Mouse (Mus musculus) macrophage (primary cell): ENCODE data around the gene Bptf. TPM values are rescaled to one million over a fixed set of nuclear protein-coding genes. Genes with fewer than 3 reads are reported as not detected.
"Not testable (repeated sequence)": the region's sequence is repeated elsewhere in the genome, so short reads cannot be mapped to it uniquely, and the experiment has no call there.

ENCODE experiments used
- H3K27ac ChIP-seq: fragments of 350-480 bp; formaldehyde crosslinking; 2 replicates; pipeline ENCODE4 v1.9.0; 2021
- H3K36me3 ChIP-seq: fragments of 350-480 bp; formaldehyde crosslinking; 2 replicates; pipeline ENCODE4 v1.9.0; 2021; ENCODE audit errors: inconsistent target
- H3K4me3 ChIP-seq: fragments of 350-480 bp; formaldehyde crosslinking; 2 replicates; pipeline ENCODE4 v1.9.0; 2021; ENCODE audit errors: inconsistent target
- H3K79me2 ChIP-seq: fragments of 350-480 bp; formaldehyde crosslinking; 2 replicates; pipeline ENCODE4 v1.9.0; 2021; ENCODE audit errors: inconsistent target
- whole genome bisulfite sequencing: methylation state at CpG from one replicate; pipeline ENCODE4 v1.1.7; 2026; ENCODE audit warnings: inconsistent platforms; ENCODE audit not compliant: missing documents; 5-methylcytosine and 5-hydroxymethylcytosine counted together
- polyA plus RNA-seq: library from polyadenylated mRNA; stranded (reverse); fragments of 250-400 nt; gene quantifications from 3 replicates; pipeline ENCODE4 v1.2.4, GENCODE M21; 2018; ENCODE audit warnings: inconsistent platforms
- total RNA-seq, 78 experiments: library from RNA; depleted of rRNA; stranded (reverse); fragments of 250-400 nt; gene quantifications; 1 replicate in 9 of 78; 2 replicates in 24 of 78; 3 replicates in 43 of 78; 4 replicates in 2 of 78; pipeline ENCODE4 v1.2.4; 2018; ENCODE audit warnings: inconsistent platforms in 56 of 78

The Bptf gene
- total RNA-seq (2018; cell fraction: chromatin; rRNA removed), result 100 to 1,000 TPM in 17 of 26 experiments, 10 to 100 TPM in 9; 49.0 to 178 (median 127) TPM
- total RNA-seq (2018; cell fraction: cytosol; rRNA removed), result 10 to 100 TPM; 23.2 to 45.5 (median 34.7) TPM
- 100 to 1,000 TPM in 6 of 26 experiments, 10 to 100 TPM in 20; 48.0 to 114 (median 81.7) TPM for total RNA-seq (2018; cell fraction: nucleus; rRNA removed)
- 25.0 to 37.1 TPM (median 25.6 TPM) in 3 replicates for polyA plus RNA-seq

DNA sequence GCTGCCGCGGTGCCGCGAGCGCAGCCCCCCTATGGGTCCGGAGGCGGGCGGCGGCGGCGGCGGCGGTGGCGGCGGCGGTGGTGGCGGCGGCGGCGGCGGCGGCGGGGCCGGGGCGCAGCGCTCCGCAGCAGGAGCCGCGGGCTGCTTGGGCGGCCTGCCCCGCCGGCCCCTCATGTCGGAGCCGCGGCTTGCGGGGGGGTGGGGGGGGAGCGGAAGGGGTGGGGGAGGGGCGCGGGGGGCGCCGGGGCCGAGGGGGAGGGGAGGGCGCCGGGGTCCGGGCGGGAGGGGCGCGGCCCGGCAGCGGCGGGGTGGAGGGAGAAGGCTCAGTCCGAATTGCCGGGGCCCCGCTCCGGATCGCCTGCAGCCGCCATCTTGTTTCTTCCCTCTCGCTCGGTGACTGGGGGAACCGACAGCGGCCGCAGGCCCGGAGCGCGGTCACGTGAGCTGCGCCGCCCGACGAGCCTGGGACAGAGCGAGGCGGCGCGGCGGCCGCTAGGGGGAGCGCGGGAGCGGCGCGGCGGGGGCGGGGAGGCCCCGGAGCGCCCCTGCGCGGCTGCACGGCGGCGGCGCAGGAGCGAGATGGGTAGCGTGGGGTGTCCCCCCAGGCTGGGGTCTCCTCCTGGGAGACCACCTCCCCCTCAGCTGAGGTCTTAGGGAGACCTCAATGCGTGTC lies at the start of gene Bptf:
Gene Bptf, minus strand, starts transcription at position 379 of the 673 bp plus-strand sequence.
- Histone ChIP-seq H3K4me3 (peak within 1 kb of the TSS; percentile 84), H3K36me3 (no peaks in the 10 kb centered on the region), H3K27ac (peak within 1 kb of the TSS; percentile 72), H3K79me2 (peaks cover 44% of the 10 kb centered on the region)
- 2% methylated on average over 48 of the region's 94 CpGs for WGBS

DNA sequence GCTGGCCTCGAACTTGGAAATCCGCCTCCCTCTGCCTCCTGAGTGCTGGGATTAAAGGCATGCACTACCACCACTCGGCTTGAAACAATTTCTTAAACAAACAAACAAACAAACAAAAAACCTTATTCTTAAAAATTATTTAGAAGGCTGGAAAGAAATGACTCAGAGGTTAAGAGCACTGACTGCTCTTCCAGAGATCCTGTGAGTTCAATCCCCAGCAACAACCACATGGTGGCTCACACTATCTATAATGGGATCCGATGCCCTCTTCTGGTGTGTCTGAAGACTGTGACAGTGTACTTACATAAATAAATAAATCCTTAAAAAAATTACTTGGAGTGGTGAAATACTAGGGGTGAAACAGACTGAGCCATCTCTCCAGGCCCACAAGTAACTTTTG lies 29.3 kb upstream of the Bptf start:
- 98% methylated on average over 4 of the region's 4 CpGs for WGBS
- H3K4me3 ChIP-seq, result no peak overlapping the region

DNA sequence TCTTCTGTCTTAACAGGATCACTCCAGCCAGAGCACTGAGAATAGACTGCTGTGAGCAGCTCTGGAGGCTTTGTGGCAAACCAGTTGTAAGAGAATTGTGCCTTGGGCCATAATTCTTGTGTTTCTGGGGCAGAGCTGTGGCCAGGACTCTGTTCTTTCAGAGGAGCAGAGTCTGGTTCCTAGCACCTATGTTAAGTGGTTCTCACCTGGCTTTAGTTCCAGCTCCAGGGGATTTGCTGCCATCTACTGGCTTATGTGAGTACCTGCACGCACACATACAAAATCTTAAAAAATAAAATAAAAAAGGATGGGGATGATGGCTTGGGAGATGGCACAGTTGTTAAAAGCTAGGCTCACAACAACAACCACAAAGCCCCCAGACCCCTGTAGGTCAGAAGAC lies 27.1 kb upstream of the Bptf start:
- WGBS, result 80% methylated on average over 1 of the region's 1 CpGs
- no peaks in the 10 kb centered on the region for H3K79me2 ChIP-seq
- no peaks in the 10 kb centered on the region for H3K36me3 ChIP-seq
- H3K27ac ChIP-seq, result no peak overlapping the region
- H3K4me3 ChIP-seq, result no peak overlapping the region

More for the DNA sequence above, 29.3 kb upstream of the Bptf start:
- Histone ChIP-seq H3K79me2 (no peaks in the 10 kb centered on the region), H3K36me3 (no peaks in the 10 kb centered on the region), H3K27ac (no peak overlapping the region)

DNA sequence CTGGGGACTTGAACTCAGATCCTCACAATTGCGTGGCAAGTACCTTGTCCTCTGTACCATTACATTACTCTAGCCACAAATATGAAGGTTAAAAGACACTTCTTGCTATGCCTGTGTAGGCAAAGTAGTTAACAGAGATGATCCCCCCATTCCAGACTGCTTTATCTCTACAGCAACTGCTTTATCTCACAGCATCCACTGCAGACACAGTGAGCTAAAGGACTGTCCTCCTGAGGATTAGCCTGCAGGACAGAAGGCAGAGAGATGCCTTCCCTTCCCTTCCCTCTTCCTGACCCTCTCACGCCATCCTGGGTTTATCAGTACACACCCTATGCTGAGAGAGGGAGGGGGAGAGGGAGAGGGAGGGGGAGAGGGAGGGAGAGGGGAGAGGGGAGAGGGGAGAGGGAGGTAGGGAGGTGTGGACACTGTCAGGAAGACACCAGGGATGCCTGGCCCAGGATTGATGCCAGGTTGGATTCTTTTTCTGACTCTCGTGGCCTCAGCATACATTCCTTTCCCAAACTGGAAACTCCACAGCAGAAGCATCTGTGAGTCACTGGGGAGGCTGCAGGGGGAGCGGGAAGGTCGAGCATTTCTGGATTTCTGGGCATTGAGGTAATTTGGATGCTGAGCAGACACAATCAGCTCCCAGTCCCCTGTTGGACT lies 25.2 kb upstream of the Bptf start:
- H3K36me3 ChIP-seq, result no peaks in the 10 kb centered on the region
- no peak overlapping the region for H3K27ac ChIP-seq
- no peak overlapping the region for H3K4me3 ChIP-seq
- H3K79me2 ChIP-seq, result no peaks in the 10 kb centered on the region
- WGBS, result 76% methylated on average over 4 of the region's 5 CpGs

DNA sequence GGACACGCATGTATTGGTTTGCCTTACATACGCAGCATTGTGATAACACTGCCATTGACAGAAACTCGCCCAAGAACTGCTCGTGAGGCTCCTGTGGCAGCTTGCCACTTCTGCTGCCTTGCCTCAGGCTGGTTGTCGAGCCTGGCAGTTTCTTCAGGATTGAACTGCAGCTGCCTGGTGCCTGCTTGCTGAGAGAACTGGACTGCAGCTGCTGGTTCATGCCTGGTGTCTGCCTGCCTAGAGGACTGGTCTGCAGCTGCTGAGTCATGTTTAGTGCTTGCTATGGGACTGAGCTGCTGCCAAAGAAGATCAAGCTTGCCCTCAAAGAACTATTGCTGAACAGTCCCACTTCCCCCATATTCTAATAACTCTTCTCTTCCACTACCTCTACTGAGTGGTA lies 23.4 kb upstream of the Bptf start:
- no peak overlapping the region for H3K4me3 ChIP-seq
- no peaks in the 10 kb centered on the region for H3K79me2 ChIP-seq
- H3K27ac ChIP-seq, result no peak overlapping the region
- no peaks in the 10 kb centered on the region for H3K36me3 ChIP-seq
- WGBS, result 95% methylated on average over 5 of the region's 5 CpGs

DNA sequence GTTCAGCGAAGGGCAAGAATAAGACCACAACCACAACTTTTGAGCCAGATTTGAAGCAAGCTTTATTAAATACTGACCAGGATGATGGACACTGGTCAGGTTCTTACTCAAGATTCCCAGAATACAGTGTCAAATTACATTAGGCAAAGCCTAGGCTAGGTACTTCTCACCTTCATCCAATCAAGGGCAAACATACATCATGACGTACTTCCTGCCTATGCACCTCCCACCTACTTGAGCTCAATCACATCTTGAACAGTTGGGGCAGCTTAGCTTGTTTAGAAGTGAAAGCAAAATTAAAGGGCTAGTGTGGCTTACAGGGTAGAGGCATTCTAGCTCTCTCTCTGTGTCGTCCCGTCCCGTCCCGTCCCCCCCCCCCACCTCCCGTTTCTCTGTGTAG lies 22.5 kb upstream of the Bptf start:
- Histone ChIP-seq H3K79me2 (no peaks in the 10 kb centered on the region), H3K27ac (no peak overlapping the region), H3K36me3 (no peaks in the 10 kb centered on the region), H3K4me3 (no peak overlapping the region)
- WGBS, result 98% methylated on average over 5 of the region's 7 CpGs

DNA sequence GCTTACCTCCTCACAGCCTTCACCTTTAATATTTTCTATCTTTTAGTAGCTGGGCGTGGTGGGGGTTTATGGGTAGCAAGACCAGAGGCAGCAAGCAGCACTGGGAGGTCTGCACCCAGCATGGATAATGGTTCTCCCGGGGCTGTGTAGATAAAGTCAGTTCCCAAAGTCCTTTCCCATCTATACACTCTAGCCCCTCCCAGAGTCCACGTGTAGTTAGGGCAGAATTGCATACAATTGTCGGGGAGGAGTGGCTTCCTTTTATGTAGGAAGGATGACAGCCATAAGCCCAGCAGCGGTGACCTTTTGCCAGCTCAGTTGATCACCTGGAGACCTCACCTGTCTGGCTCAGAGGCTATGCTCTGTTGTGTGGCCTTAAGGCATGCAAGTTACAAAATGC lies 21.7 kb upstream of the Bptf start:
- Histone ChIP-seq H3K4me3 (no peak overlapping the region), H3K36me3 (no peaks in the 10 kb centered on the region), H3K79me2 (no peaks in the 10 kb centered on the region), H3K27ac (no peak overlapping the region)
- 78% methylated on average over 5 of the region's 5 CpGs for WGBS

DNA sequence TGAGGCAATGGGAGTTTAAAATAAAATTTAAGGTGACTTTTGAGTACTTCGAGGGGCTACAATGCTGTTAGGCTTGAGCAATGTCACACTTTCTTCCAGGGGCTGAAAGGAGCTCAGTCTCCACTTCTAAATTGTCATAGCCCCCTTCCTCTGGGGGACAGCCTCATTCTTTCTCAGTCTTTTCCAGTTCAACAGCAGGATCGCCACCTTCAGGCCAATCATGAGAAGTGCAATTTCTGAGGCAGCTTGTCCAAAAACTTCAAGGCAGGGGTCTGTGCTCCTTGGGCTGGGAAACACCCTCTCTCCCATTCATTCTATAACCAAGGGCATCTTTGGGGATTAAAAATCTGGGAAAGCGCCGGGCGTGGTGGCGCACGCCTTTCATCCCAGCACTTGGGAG lies 19.9 kb upstream of the Bptf start:
- Histone ChIP-seq H3K4me3 (no peak overlapping the region), H3K27ac (no peak overlapping the region), H3K36me3 (no peaks in the 10 kb centered on the region), H3K79me2 (no peaks in the 10 kb centered on the region)
- WGBS, result 83% methylated on average over 7 of the region's 7 CpGs

DNA sequence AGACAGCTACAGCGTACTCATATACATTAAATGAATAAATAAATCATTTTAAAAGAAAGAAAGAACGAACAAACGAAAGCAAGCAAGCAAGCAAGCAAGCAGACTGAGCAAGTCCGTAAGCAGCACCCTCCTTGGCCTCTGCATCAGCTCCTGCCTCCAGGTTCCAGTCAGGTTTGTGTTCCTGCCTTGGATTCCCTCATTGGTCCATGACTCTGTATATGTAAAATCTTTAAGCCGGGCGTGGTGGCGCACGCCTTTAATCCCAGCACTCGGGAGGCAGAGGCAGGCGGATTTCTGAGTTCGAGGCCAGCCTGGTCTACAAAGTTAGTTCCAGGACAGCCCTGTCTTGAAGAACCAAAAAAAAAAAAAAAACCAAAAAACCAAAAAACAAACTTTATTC lies 12.0 kb upstream of the Bptf start:
- H3K36me3 ChIP-seq, H3K4me3 ChIP-seq, H3K79me2 ChIP-seq, H3K27ac ChIP-seq: not testable (repeated sequence)
- WGBS, result 95% methylated on average over 11 of the region's 11 CpGs

DNA sequence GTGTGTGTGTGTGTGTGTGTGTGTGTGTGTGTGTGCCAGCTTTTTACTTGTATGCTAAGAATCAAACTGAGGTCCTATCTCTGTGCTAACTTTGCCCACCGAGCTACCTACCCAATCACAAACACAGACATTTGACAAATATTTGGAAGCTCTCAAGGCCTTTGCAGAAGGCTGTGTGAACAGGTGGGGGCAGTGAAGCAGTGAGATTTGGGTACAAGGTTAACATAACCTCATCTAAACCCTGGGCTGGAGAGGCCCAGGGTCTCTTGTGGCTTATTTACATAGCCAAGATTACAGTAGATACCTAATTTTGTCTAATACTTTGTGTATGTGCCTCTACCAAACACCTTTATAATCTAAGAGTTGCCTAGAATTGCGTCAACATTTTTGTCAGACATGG lies 10.5 kb upstream of the Bptf start:
- no peak overlapping the region for H3K27ac ChIP-seq
- no peaks in the 10 kb centered on the region for H3K79me2 ChIP-seq
- H3K4me3 ChIP-seq, result no peak overlapping the region
- H3K36me3 ChIP-seq, result no peaks in the 10 kb centered on the region
- WGBS, result 100% methylated on average over 2 of the region's 2 CpGs

DNA sequence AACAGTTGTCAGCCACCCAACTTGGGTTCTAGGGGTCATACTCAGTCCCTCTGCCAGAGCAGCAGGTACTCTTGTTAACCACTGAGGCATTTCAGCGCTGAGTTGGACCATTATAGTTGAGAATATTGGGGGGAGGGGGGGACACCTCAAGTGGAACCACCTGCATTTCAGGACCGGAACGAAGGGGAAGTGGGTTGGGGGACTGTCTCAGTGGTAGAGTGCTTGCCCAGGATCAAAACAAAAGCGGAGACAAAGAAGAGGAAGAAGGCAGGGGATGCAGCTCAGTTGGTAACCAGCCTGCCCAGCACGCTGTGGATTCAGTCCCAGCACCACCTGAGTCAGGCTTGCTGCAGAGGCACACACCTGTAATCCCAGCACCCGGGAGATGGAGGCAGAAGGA lies 8.8 kb upstream of the Bptf start:
- 3% methylated on average over 6 of the region's 6 CpGs for WGBS
- H3K4me3 ChIP-seq, result no peak overlapping the region
- no peak overlapping the region for H3K27ac ChIP-seq

DNA sequence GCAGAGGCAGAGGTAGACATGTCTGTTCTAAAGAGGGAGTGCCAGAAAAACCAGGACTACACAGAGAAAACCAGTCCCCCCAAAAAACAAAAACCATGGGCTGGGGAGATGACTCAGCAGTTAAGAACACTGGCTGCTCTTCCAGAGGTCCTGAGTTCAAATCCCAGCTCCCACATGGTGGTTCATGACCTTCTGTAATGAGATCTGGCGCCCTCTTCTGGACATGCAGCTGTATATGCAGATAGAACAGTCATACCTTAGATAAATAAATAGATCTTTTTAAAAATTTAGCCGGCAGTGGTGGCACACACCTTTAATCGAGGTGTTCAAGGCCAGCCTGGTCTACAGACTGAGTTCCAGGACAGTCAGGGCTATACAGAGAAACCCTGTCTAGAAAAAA lies 6.7 kb upstream of the Bptf start:
- H3K4me3 ChIP-seq, result no peak overlapping the region
- no peaks in the 10 kb centered on the region for H3K79me2 ChIP-seq
- no peaks in the 10 kb centered on the region for H3K36me3 ChIP-seq
- no peak overlapping the region for H3K27ac ChIP-seq
- 69% methylated on average over 3 of the region's 3 CpGs for WGBS

More for the DNA sequence above, 8.8 kb upstream of the Bptf start:
- Histone ChIP-seq H3K36me3 (no peaks in the 10 kb centered on the region), H3K79me2 (no peaks in the 10 kb centered on the region)

DNA sequence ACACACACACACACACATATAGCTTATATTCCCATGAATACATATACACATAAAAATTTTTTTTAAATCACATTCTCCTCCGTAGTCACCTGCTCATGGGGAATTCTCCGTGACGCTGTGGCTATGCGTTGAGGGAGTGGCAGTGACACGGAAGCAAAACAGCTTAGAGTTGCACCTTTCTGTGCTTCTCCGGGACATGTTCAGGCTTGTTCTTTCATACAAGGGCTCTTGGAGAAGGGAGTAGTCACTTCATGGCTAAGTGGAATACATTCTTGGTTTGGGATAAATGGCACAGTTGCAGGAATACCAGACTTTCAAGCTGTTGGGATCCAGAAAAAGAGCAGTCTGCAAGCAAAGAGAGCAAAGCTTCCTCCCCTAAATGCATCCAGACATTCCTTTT lies 5.7 kb upstream of the Bptf start:
- no peaks in the 10 kb centered on the region for H3K79me2 ChIP-seq
- no peak overlapping the region for H3K27ac ChIP-seq
- WGBS, result 95% methylated on average over 6 of the region's 6 CpGs
- H3K4me3 ChIP-seq, result no peak overlapping the region
- no peaks in the 10 kb centered on the region for H3K36me3 ChIP-seq

DNA sequence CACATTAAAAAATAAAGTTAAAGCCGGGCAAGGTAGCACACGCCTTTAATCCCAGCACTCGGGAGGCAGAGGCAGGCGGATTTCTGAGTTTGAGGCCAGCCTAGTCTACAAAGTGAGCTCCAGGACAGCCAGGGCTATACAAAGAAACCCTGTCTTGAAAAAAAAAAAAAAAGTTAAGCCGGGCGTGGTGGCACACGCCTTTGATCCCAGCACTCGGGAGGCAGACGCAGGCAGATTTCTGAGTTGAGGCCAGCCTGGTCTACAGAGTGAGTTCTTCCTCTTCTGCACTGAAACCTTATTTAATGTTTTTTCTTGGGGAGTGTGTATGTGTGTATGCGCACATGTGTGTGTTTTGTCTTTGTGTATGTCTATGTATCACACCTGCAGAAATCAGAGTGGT lies 4.5 kb upstream of the Bptf start:
- H3K27ac ChIP-seq, result not testable (repeated sequence)

DNA sequence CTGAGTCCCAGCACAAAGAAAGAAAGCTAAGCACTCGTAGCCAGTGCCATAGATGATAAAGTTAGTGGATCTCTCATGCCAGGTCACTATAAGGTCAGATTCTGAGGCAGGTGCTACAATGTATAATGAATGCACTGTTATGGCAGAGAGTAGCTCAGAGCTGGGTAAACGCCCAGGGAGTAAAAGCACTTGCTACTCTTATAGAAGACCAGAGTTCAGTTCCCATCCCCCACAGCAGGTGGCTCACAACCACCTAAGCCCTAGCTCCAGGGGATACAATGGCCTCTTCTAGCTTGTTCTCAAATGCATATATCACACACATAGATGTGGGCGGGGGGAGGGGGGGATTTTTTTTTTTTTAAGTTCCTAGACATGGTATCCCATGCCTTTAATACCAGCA lies 3.8 kb upstream of the Bptf start:
- H3K4me3 ChIP-seq, result no peak overlapping the region
- H3K79me2 ChIP-seq, result peaks cover 6% of the 10 kb centered on the region
- no peaks in the 10 kb centered on the region for H3K36me3 ChIP-seq
- H3K27ac ChIP-seq, result no peak overlapping the region
- WGBS, result 76% methylated on average over 3 of the region's 3 CpGs

More for the DNA sequence above, 4.5 kb upstream of the Bptf start:
- not testable (repeated sequence) for H3K4me3 ChIP-seq, H3K79me2 ChIP-seq, H3K36me3 ChIP-seq
- WGBS, result 99% methylated on average over 9 of the region's 10 CpGs
